Mouse (Mus musculus): ENCODE results near the gene Abca1. TPM values are rescaled to one million over a fixed set of nuclear protein-coding genes. Genes with fewer than 3 reads are reported as not detected.

Abca1 gene
- total and polyA plus RNA-seq, 3 experiments, result 4.2 to 23.5 (median 13.1) TPM

DNA sequence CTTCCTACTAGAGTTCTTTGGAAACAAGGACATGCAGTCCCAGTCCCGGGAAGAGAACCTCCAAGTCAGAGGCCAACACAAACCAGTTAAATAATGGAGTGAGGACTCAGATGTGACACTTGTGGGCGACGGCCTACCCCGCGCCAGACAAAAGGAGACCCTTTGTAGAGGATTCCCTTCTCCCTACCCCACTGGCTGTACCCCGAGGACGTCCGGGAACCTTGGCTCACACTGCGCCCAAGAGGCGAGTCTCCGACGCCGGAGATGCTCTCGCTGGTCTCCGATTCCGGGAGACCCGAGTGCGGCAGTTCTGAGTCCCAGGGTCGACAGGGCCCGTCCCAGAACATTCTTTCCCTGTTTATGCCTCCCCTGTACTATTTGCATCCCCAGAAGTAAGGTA lies 519 bp downstream of the Abca1 start:
- Histone ChIP-seq H3K4me1 (ENCODE audit: control insufficient read depth, insufficient read depth, low read length) (peaks cover 11% of the 10 kb centered on the region), H3K36me3 (ENCODE audit: control insufficient read depth, insufficient read depth, low read length) (peaks cover 6% of the 10 kb centered on the region; the same call in 1 of the 2 replicates), H3K9ac (ENCODE audit: low read depth, low read length) (peak overlapping the region; percentile 67), H3K4me3 (peak overlapping the region; percentile 97), H3K27me3 (ENCODE audit: control insufficient read depth, insufficient read depth, low read length) (no peaks in the 10 kb centered on the region), H3K79me2 (replicated peaks; ENCODE audit: control insufficient read depth, insufficient read depth, low read length) (no peaks in the 10 kb centered on the region), H3K27ac (peak overlapping the region; percentile 90)
- TF ChIP-seq CTCF (IDR thresholded peaks at IDR 0.05), result no peak
- no peak for TF ChIP-seq POLR2A (IDR thresholded peaks at IDR 0.05; ENCODE audit: insufficient read depth, low read depth, low read length)
- TF ChIP-seq EP300 (IDR thresholded peaks at IDR 0.05; ENCODE audit: insufficient read depth, low read depth, low read length), result no peak
- intact Hi-C loops (cut with DNase I), result loop anchor here (1.0 to 5.0 kb wide), 4 partner anchors 38 to 178 kb away; no protein-coding TSS in a partner anchor
- WGBS, result under 1% methylated on average over 20 of the region's 20 CpGs
- DNase-seq, result peak; percentile 50 to 71

DNA sequence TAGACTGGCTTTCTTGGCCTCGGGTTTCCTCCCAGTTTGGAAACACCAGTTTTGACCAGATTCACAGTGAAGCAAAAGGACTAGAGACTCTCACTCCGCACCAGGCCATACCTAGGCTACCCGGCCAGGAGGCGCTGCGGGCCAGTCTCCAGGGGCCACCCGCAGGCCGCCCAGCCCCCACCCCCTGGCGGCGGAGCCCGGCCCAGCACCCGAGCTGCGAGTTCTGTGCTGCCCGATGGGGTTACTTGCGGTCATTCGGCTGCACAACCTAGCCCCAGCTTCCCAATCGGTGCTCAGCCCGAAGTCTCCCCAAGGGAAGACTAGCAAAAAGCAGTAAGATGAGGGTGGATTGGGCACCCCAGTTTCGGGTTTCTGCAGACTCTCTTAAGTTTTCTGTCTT lies 1.1 kb downstream of the Abca1 start:
- Histone ChIP-seq H3K4me3 (peak overlapping the region; percentile 97), H3K79me2 (replicated peaks; ENCODE audit: control insufficient read depth, insufficient read depth, low read length) (no peaks in the 10 kb centered on the region), H3K9ac (ENCODE audit: low read depth, low read length) (peak overlapping the region; percentile 67), H3K27ac (peak overlapping the region; percentile 90), H3K36me3 (ENCODE audit: control insufficient read depth, insufficient read depth, low read length) (peaks cover 10% of the 10 kb centered on the region; the same call in 1 of the 2 replicates), H3K4me1 (ENCODE audit: control insufficient read depth, insufficient read depth, low read length) (peaks cover 11% of the 10 kb centered on the region), H3K27me3 (ENCODE audit: control insufficient read depth, insufficient read depth, low read length) (no peaks in the 10 kb centered on the region)
- intact Hi-C loops (cut with DNase I), result loop anchor here (1.0 to 5.0 kb wide), 6 partner anchors 38 to 197 kb away; no protein-coding TSS in a partner anchor
- no peak for TF ChIP-seq POLR2A (IDR thresholded peaks at IDR 0.05; ENCODE audit: insufficient read depth, low read depth, low read length)
- peak; percentile 67; the same call in 1 of the 2 replicates for TF ChIP-seq EP300 (IDR thresholded peaks at IDR 0.05; ENCODE audit: insufficient read depth, low read depth, low read length)
- DNase-seq, result peak; percentile 92 to 94
- WGBS, result 3% methylated on average over 18 of the region's 18 CpGs

DNA sequence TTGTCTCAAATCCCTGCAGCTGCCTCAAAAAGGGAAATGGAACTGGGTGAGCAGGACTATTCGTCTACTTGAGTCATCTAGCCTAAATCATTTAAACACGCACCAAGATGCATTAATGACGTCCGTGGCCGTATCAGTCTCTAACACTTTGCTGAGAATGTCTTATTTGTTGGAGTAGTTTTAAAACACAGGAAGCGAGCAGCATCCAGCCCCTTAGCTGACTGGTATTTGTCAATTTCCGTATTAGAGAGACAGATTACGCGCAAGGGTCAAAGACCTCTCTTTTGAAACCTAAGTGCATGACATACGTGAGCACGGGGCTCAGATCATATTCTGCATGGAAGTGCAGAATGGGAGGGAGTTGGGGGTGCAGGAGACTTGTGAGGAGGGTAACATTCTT lies 4.2 kb downstream of the Abca1 start:
- H3K9ac ChIP-seq (ENCODE audit: low read depth, low read length), result no peak overlapping the region
- 51% methylated on average over 11 of the region's 11 CpGs for WGBS
- peaks cover 3% of the 10 kb centered on the region; the same call in 1 of the 2 replicates for H3K79me2 ChIP-seq (replicated peaks; ENCODE audit: control insufficient read depth, insufficient read depth, low read length)
- intact Hi-C loops (cut with DNase I), result loop anchor here (5.0 kb wide), 1 partner anchor 182 kb away; no protein-coding TSS in a partner anchor
- no peak overlapping the region for H3K4me3 ChIP-seq
- TF ChIP-seq POLR2A (IDR thresholded peaks at IDR 0.05; ENCODE audit: insufficient read depth, low read depth, low read length) (no peak), CTCF (IDR thresholded peaks at IDR 0.05) (no peak), EP300 (IDR thresholded peaks at IDR 0.05; ENCODE audit: insufficient read depth, low read depth, low read length) (no peak)
- H3K27ac ChIP-seq, result peak overlapping the region; percentile 17; the same call in 1 of the 2 replicates
- H3K36me3 ChIP-seq (ENCODE audit: control insufficient read depth, insufficient read depth, low read length), result peaks cover 16% of the 10 kb centered on the region
- H3K27me3 ChIP-seq (ENCODE audit: control insufficient read depth, insufficient read depth, low read length), result no peaks in the 10 kb centered on the region
- DNase-seq, result no peak
- peaks cover 15% of the 10 kb centered on the region for H3K4me1 ChIP-seq (ENCODE audit: control insufficient read depth, insufficient read depth, low read length)

DNA sequence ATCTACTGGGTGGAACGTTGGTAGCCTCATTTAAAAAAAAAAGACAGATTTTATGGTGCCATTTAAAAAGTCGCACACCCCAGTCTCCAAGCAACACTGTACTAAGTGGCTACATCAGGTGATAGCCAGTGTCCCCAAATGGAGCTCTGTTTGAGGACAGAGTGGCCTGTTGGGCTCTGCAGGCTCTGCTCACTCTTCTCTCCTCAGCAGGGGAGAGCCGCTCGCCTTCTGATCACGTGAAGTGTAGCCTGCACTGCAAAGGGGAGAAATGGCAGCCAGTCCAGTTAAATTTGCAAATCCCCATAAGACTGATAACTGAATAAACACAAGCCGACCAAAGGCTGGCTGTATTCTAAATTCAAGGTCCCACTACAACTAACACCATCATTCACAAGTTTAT lies 6.0 kb downstream of the Abca1 start:
- no peak overlapping the region for H3K27ac ChIP-seq
- H3K4me1 ChIP-seq (ENCODE audit: control insufficient read depth, insufficient read depth, low read length), result peaks cover 17% of the 10 kb centered on the region
- peaks cover 11% of the 10 kb centered on the region for H3K79me2 ChIP-seq (replicated peaks; ENCODE audit: control insufficient read depth, insufficient read depth, low read length)
- WGBS, result 44% methylated on average over 6 of the region's 6 CpGs
- TF ChIP-seq CTCF (IDR thresholded peaks at IDR 0.05), result no peak
- no peak for TF ChIP-seq POLR2A (IDR thresholded peaks at IDR 0.05; ENCODE audit: insufficient read depth, low read depth, low read length)
- TF ChIP-seq EP300 (IDR thresholded peaks at IDR 0.05; ENCODE audit: insufficient read depth, low read depth, low read length), result no peak
- H3K36me3 ChIP-seq (ENCODE audit: control insufficient read depth, insufficient read depth, low read length), result peaks cover 16% of the 10 kb centered on the region
- no peaks in the 10 kb centered on the region for H3K27me3 ChIP-seq (ENCODE audit: control insufficient read depth, insufficient read depth, low read length)
- H3K9ac ChIP-seq (ENCODE audit: low read depth, low read length), result no peak overlapping the region
- no peak overlapping the region for H3K4me3 ChIP-seq
- intact Hi-C loops (cut with DNase I), result loop anchor here (2.0 kb wide), 1 partner anchor 15 kb away; no protein-coding TSS in a partner anchor
- no peak for DNase-seq

DNA sequence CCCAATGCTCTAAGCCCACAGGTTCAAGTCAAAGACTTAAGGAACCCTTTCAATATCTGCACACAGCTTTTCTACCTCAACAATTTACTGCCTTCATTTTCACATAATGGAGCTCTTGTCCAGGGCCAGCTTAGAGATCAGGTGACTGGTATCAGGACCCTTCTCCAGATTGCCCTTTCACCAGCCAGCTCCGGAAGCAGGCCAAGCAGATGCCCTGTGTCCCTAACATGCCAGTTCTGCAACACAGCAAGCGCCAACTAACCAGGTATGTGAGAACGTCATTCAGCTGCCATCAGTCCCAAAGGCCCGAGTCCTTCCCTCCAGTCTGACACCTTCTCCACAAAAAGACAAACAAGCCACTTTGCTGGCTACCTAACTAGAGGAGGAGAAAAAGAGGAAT lies 6.6 kb downstream of the Abca1 start:
- no peak for DNase-seq

DNA sequence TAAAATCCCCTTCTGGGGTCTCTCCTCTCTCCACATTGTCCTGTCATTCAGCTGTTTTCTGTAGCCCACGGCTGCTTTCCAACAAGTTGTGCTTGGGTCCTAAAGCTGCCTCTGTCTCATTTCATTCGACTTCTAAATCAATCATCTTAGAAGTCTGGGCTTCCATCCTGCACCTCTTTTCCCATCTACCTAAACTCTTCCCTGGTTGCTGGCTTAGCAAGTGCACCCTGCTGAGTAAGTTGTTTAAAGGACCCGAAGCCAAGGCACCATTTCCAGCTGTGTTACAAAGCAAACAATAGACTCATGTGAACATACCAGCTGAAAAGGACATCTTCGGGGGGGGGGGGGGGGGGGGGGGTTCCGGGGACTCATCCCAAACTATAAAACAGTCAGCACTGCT lies 7.0 kb downstream of the Abca1 start:
- DNase-seq, result no peak
- Histone ChIP-seq H3K4me3 (no peak overlapping the region), H3K36me3 (ENCODE audit: control insufficient read depth, insufficient read depth, low read length) (peaks cover 14% of the 10 kb centered on the region), H3K79me2 (replicated peaks; ENCODE audit: control insufficient read depth, insufficient read depth, low read length) (peaks cover 11% of the 10 kb centered on the region), H3K27me3 (ENCODE audit: control insufficient read depth, insufficient read depth, low read length) (no peaks in the 10 kb centered on the region), H3K9ac (ENCODE audit: low read depth, low read length) (no peak overlapping the region), H3K4me1 (ENCODE audit: control insufficient read depth, insufficient read depth, low read length) (peaks cover 17% of the 10 kb centered on the region), H3K27ac (no peak overlapping the region)
- intact Hi-C loops (cut with DNase I), result loop anchor here (2.0 kb wide), 1 partner anchor 14 kb away; no protein-coding TSS in a partner anchor
- WGBS, result 39% methylated on average over 4 of the region's 5 CpGs
- TF ChIP-seq CTCF (IDR thresholded peaks at IDR 0.05) (no peak), POLR2A (IDR thresholded peaks at IDR 0.05; ENCODE audit: insufficient read depth, low read depth, low read length) (no peak), EP300 (IDR thresholded peaks at IDR 0.05; ENCODE audit: insufficient read depth, low read depth, low read length) (no peak)

More for the DNA sequence above, 6.6 kb downstream of the Abca1 start:
- intact Hi-C loops (cut with DNase I), result loop anchor here (2.0 kb wide), 1 partner anchor 14 kb away; no protein-coding TSS in a partner anchor
- WGBS, result 65% methylated on average over 4 of the region's 4 CpGs
- H3K9ac ChIP-seq (ENCODE audit: low read depth, low read length), result no peak overlapping the region
- peak overlapping the region; percentile 17; the same call in 1 of the 2 replicates for H3K27ac ChIP-seq
- no peak for TF ChIP-seq POLR2A (IDR thresholded peaks at IDR 0.05; ENCODE audit: insufficient read depth, low read depth, low read length)
- TF ChIP-seq CTCF (IDR thresholded peaks at IDR 0.05), result no peak
- no peak for TF ChIP-seq EP300 (IDR thresholded peaks at IDR 0.05; ENCODE audit: insufficient read depth, low read depth, low read length)
- H3K4me1 ChIP-seq (ENCODE audit: control insufficient read depth, insufficient read depth, low read length), result peaks cover 17% of the 10 kb centered on the region
- H3K4me3 ChIP-seq, result no peak overlapping the region
- no peaks in the 10 kb centered on the region for H3K27me3 ChIP-seq (ENCODE audit: control insufficient read depth, insufficient read depth, low read length)
- H3K79me2 ChIP-seq (replicated peaks; ENCODE audit: control insufficient read depth, insufficient read depth, low read length), result peaks cover 11% of the 10 kb centered on the region
- peaks cover 15% of the 10 kb centered on the region for H3K36me3 ChIP-seq (ENCODE audit: control insufficient read depth, insufficient read depth, low read length)

Measured in heart, adult 2 months (tissue).